Mouse (Mus musculus): ENCODE measurements around the gene Klhdc7b. TPM values are rescaled to one million over a fixed set of nuclear protein-coding genes. Genes with fewer than 3 reads are reported as not detected.

Gene Klhdc7b
- polyA plus RNA-seq, 1 experiment from 2014 or later = not detected

Other genes starting within 250 kb of the Klhdc7b start
- 19.9 and 20.1 TPM in 2 replicates for gene Mapk12, start 244.2 kb upstream of the Klhdc7b start, polyA plus RNA-seq (2016; fragmentation: Nextera tagmentation; extraction: Ambion mirVana)
- gene Mapk11, start 235.3 kb upstream of the Klhdc7b start, polyA plus RNA-seq (2016; fragmentation: Nextera tagmentation; extraction: Ambion mirVana) = 3.7 and 4.6 TPM in 2 replicates
- gene Plxnb2, start 204.1 kb upstream of the Klhdc7b start, polyA plus RNA-seq (2016; fragmentation: Nextera tagmentation; extraction: Ambion mirVana) = 124 and 130 TPM in 2 replicates
- gene Dennd6b, start 188.4 kb upstream of the Klhdc7b start, polyA plus RNA-seq (2016; fragmentation: Nextera tagmentation; extraction: Ambion mirVana) = 19.9 and 20.2 TPM in 2 replicates
- 21.0 and 25.9 TPM in 2 replicates for gene Ppp6r2, start 173.4 kb upstream of the Klhdc7b start, polyA plus RNA-seq (2016; fragmentation: Nextera tagmentation; extraction: Ambion mirVana)
- gene Sbf1, start 69.6 kb upstream of the Klhdc7b start, polyA plus RNA-seq (2016; fragmentation: Nextera tagmentation; extraction: Ambion mirVana) = 45.0 and 46.3 TPM in 2 replicates
- 0.77 and 1.0 TPM in 2 replicates for gene Adm2, start 62.2 kb upstream of the Klhdc7b start, polyA plus RNA-seq (2016; fragmentation: Nextera tagmentation; extraction: Ambion mirVana)
- not detected in 2 replicates for gene Miox, start 50.5 kb upstream of the Klhdc7b start, polyA plus RNA-seq (2016; fragmentation: Nextera tagmentation; extraction: Ambion mirVana)
- gene Lmf2, start 29.3 kb upstream of the Klhdc7b start, polyA plus RNA-seq (2016; fragmentation: Nextera tagmentation; extraction: Ambion mirVana) = 46.9 and 49.4 TPM in 2 replicates
- 112 and 116 TPM in 2 replicates for gene Ncaph2, start 29.2 kb upstream of the Klhdc7b start, polyA plus RNA-seq (2016; fragmentation: Nextera tagmentation; extraction: Ambion mirVana)
- 5.6 TPM in 2 replicates for gene Sco2, start 11.1 kb upstream of the Klhdc7b start, polyA plus RNA-seq (2016; fragmentation: Nextera tagmentation; extraction: Ambion mirVana)
- 1.3 and 1.6 TPM in 2 replicates for gene Tymp, start 7.9 kb upstream of the Klhdc7b start, polyA plus RNA-seq (2016; fragmentation: Nextera tagmentation; extraction: Ambion mirVana)
- 0.27 and 0.44 TPM in 2 replicates for gene Odf3b, start 5.6 kb upstream of the Klhdc7b start, polyA plus RNA-seq (2016; fragmentation: Nextera tagmentation; extraction: Ambion mirVana)
- gene Syce3, start 25.6 kb downstream of the Klhdc7b start, polyA plus RNA-seq (2016; fragmentation: Nextera tagmentation; extraction: Ambion mirVana) = not detected in 2 replicates
- gene Cpt1b, start 40.9 kb downstream of the Klhdc7b start, polyA plus RNA-seq (2016; fragmentation: Nextera tagmentation; extraction: Ambion mirVana) = 138 and 149 TPM in 2 replicates
- gene C730034F03Rik, start 44.7 kb downstream of the Klhdc7b start, polyA plus RNA-seq (2016; fragmentation: Nextera tagmentation; extraction: Ambion mirVana) = 2.9 and 3.4 TPM in 2 replicates
- 0.59 and 0.68 TPM in 2 replicates for gene Gm44502, start 44.8 kb downstream of the Klhdc7b start, polyA plus RNA-seq (2016; fragmentation: Nextera tagmentation; extraction: Ambion mirVana)
- gene Chkb, start 45.0 kb downstream of the Klhdc7b start, polyA plus RNA-seq (2016; fragmentation: Nextera tagmentation; extraction: Ambion mirVana) = 59.6 and 67.0 TPM in 2 replicates
- 0.36 and 0.49 TPM in 2 replicates for gene Mapk8ip2, start 69.0 kb downstream of the Klhdc7b start, polyA plus RNA-seq (2016; fragmentation: Nextera tagmentation; extraction: Ambion mirVana)
- 14.9 and 15.0 TPM in 2 replicates for gene Arsa, start 92.5 kb downstream of the Klhdc7b start, polyA plus RNA-seq (2016; fragmentation: Nextera tagmentation; extraction: Ambion mirVana)
- gene Shank3, start 114.7 kb downstream of the Klhdc7b start, polyA plus RNA-seq (2016; fragmentation: Nextera tagmentation; extraction: Ambion mirVana) = 2.9 and 3.0 TPM in 2 replicates
- 0.29 and 0.42 TPM in 2 replicates for gene Acr, start 183.4 kb downstream of the Klhdc7b start, polyA plus RNA-seq (2016; fragmentation: Nextera tagmentation; extraction: Ambion mirVana)
- gene Rabl2, start 207.0 kb downstream of the Klhdc7b start, polyA plus RNA-seq (2016; fragmentation: Nextera tagmentation; extraction: Ambion mirVana) = 20.3 and 21.1 TPM in 2 replicates

All from heart, embryonic 12.5 days (tissue).